Mouse (Mus musculus): ENCODE measurements around the gene Msh4.
"Not testable (repeated sequence)": the region's sequence is repeated elsewhere in the genome, so short reads cannot be mapped to it uniquely, and the experiment has no call there.

The Msh4 gene

DNA sequence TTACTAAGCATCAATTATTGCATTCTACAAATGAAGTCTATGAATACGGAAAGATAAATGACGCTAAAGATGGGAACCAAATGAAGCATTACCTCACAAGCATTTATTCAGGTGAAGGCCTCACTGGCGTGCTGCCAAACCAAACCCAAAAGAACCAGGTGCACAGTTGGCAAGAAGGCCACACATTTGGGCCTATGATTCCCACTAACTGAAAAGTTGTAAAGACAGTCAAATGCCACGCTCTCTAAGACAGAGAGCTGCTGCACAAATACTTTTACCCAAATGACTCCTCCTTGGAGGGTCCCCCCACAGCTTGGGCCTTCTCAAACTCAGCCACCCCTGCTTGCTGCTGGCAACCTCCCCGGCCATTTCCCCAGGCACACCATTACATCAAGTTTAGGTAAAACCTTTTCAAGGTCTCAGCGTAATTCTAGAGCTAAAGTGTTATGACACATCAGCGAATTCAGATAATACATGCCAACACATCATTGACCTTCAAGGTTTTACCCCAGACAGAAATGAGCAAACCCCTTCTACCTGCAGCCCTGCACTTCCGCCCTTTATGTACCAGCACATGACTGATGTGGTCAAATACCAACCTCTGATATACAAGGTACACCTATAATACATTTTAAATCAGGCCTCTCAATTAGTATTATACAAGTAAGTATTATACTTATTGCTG is 5.4 kb upstream of the Msh4 start:
- DNase-seq (ENCODE audit: low read depth, low spot score): peak; percentile 28

- no peak for DNase-seq (ENCODE audit: low read depth, low spot score)
Observed at GRCm38 (mm10) chr3:153910489-153910888, 4.6 kb upstream of the Msh4 start.

GRCm38 (mm10) chr3:153908919-153909318 is 3.0 kb upstream of the Msh4 start:
- DNase-seq (ENCODE audit: low read depth, low spot score): no peak

DNA sequence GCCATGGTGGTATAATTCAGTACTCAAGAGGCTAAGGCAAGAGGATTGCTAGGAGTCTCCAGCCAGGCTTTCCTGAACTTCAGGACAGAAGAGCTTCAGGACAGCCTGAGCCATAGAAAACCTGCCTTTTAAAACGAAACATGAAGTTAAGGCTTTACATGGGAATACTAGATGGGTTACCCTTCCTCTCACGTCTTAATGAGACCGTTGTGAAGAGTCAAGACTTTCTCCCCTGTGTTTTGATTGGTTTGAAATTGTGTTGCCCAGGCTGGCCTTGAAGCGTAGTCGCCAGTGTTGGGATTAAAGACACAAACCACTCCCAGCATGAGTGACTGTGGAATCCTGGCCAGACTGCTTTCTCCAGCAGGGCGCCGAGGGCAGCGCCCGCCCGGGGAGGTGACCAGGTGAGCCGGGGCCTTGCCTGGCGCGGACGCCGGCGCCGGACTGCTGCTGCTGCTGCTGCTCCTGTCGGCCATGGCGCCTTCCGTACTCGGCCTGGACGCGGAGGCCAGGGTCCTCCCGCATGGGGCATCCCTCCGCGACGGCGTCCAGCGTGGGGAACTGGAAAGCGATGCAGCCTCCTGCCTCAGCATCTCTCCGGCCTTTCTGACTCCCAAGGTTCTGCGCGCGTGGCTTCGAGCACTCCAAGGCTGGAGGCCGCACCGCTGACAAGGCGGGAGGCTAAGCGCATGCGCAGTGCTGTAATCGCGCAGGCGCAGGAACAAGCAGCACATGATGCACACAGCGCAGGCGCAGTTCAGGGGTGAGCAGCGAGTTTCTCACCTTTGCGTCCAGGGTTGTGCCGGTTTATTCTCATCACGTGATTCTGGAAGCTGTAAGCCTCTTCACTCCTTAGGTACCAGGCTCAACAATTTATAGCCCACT is 445 bp downstream of the Msh4 start:
- no peak for DNase-seq (ENCODE audit: low read depth, low spot score)

- peak; percentile 40 for DNase-seq (ENCODE audit: low read depth, low spot score)
Observed at GRCm38 (mm10) chr3:153904586-153904985, 1.4 kb downstream of the Msh4 start.

DNA sequence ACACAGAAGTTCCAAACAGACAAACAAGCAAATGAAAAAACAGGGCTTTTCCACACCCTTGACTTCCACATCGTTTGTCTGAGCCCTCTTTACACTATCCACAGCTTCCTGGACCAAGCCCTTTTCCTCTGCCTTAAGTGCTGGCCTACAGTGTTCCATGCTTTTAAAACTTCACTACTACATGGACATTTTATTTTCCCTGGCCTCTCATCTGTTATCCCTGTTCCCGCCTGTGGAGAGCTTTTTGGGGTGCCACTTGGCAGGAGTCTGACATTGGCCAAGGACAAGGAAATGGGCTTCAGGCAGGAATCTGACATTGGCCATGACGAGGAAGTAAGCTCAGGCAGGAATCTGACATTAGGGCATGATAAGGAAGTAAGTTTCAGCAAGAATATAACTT is 3.3 kb downstream of the Msh4 start:
- no peak for DNase-seq (ENCODE audit: low read depth, low spot score)

GRCm38 (mm10) chr3:153901904-153902303 is 4.0 kb downstream of the Msh4 start:
- no peak for DNase-seq (ENCODE audit: low read depth, low spot score)

DNA sequence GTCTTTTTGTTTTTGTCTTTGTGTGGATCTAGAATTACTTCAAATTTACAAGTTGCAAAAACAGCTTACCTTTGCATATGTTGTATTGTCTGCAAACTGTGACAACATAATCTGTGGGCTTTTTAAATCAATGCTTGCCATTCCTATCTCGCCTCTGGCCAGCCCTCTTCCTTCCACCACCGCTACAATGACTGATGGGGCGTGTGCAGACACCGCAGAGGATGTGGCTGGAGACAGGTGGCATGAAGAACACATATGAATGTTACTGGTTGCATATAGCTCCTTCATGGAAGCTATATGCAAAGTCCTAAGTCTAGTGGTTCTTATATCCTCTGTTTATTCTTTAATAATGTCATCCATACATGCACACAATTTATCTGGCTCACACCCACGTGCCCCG is 8.7 kb downstream of the Msh4 start:
- no peak for DNase-seq (ENCODE audit: low read depth, low spot score)

- DNase-seq (ENCODE audit: low read depth, low spot score): peak; percentile 29
Observed at GRCm38 (mm10) chr3:153895454-153895853, 10.5 kb downstream of the Msh4 start.

- DNase-seq (ENCODE audit: low read depth, low spot score): no peak
Observed at GRCm38 (mm10) chr3:153889188-153889781, 16.7 kb downstream of the Msh4 start.

- no peak for DNase-seq (ENCODE audit: low read depth, low spot score)
Observed at GRCm38 (mm10) chr3:153888141-153888540, 17.8 kb downstream of the Msh4 start.

- no peak for DNase-seq (ENCODE audit: low read depth, low spot score)
Observed at GRCm38 (mm10) chr3:153886296-153886695, 19.6 kb downstream of the Msh4 start.

DNA sequence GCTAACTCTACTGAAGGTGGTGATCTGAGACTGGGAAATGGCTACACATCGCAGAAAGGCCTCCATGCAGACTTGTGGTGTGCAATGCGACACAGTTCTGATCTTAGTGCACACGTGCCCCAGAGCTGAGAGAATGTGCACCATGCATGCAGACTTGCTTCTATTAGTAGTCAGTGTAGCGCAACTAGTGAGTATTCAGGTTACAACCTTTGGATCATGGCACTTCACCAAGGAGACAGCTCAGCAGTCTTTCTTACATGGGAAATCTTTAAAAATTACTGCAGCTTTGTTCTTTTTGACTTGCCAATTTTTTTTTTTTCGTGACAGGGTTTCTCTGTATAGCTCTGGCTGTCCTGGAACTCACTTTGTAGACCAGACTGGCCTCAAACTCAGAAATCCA is 34.5 kb downstream of the Msh4 start:
- DNase-seq (ENCODE audit: low read depth, low spot score): no peak

GRCm38 (mm10) chr3:153867149-153868136 is 38.5 kb downstream of the Msh4 start:
- no peak for DNase-seq (ENCODE audit: low read depth, low spot score)

DNA sequence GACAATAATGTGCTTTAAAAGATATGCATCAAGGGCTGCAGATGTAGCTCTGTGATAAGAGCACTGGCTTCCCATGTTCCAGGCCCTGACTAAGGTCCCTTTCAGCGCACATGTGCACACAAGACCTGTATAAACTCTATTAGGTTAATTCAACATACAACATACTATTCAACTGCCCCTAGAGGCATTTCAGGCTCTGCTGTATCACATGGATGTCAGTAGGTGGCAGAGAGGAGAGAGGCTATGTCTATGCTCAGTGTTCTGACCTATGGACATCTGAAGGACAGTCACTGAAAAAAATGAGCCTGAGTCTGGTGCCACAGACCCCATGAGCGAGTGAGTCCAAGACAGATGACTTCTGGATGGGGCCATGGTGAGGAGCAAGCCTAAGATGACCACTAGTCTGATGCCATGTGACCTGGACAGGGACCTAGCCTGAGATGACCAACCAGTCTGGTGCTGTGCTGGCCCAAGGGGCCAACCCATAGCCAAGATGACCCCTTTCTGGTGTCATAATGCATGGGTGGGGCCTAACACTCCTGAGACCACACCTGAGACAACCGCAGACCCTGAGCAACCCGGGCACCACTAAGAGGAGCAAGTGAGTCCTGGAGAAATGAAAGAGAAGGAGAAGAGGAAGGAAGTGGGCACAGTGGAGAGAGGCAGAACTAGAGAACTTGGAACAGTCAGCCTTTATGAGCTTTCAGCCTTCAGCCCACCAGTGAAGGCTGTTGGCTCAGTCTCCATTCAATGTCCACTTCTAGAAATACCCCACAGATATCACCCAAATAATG is 41.1 kb downstream of the Msh4 start:
- DNase-seq (ENCODE audit: low read depth, low spot score): no peak

DNA sequence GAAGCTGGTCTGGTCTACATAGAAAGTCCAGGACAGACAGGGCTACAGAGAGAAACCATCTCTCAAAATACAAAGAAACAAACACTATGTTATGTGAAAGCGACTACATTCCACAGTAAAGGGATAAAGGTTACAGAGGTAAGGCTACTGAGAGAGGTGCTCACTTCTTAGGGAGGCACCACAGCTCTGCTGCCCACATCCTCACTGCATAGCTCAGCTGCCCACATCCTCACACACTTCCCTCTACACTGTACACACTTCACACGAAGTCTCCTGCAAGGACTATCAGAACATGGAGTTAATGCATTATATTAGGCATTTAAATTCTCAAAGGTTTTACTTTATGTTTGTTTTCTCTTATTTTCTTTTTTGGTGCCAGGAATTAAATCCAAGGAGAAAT is 42.1 kb downstream of the Msh4 start:
- DNase-seq (ENCODE audit: low read depth, low spot score): peak; percentile 5

DNA sequence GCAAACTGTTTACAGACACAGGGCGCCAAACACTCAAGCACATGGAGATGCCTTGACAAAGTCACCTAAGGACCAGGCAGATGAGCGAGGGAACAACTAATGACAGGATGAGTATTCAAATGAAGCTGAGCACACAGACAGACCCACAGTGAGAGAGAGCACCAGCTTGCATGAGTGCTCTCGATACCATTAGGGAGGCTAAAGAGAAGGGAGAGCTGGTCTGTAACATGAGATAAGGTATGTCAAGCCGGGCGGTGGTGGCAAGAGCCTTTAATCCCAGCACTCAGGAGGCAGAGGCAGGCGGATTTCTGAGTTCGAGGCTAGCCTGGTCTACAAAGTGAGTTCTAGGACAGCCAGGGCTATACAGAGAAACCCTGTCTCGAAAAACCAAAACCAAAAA is 45.5 kb downstream of the Msh4 start:
- DNase-seq (ENCODE audit: low read depth, low spot score): not testable (repeated sequence)

GRCm38 (mm10) chr3:153858350-153859001 is 47.5 kb downstream of the Msh4 start:
- DNase-seq (ENCODE audit: low read depth, low spot score): no peak

- no peak for DNase-seq (ENCODE audit: low read depth, low spot score)
Observed at GRCm38 (mm10) chr3:153852266-153852665, 53.7 kb downstream of the Msh4 start.

DNA sequence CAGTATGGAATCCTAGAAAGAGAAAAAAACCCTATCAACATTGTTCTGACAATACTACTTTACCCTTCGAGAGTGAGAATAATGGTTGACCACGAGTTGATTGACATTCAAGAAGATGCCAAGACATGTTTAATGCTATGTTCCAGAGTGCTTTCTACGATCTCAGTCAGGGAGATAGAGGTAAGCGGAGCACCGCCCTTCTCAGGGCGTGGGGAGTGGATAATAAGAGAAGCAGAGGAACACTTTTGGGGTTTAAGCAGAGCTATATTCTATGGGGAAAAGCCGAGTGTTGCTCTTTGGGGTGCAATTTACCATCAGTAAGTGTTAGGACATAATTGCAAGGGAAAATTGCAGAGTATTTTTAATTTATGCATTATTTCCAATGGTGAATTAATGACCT is 55.2 kb downstream of the Msh4 start:
- DNase-seq (ENCODE audit: low read depth, low spot score): no peak
